In genomic region chr3:122929723-122930122, GRCm38 (mm10) we compare ENCODE assay signal across 37 mouse cellular contexts. TPM values are rescaled to one million over a fixed set of nuclear protein-coding genes. Genes with fewer than 3 reads are reported as not detected.
A peak's percentile ranks its signal among the peaks of the same experiment; 100 is the strongest.
DNase-seq lines count a peak whose midpoint lies in the region.
"Had no signal": no experiment of that assay in that cellular context is flagged by ENCODE, and none has a peak within 500 bp of the region (broad histone marks: within the 10 kb centered on the region; RNA-seq: fewer than 3 reads in every experiment).

No protein-coding gene starts in this region.

- peak; percentile 28 to 65 for DNase-seq in cerebellum, postnatal 25 days
- no peak for DNase-seq in cerebellum, postnatal 4 days (ENCODE audit: low spot score in 2 of 2)
- DNase-seq in layer of hippocampus, adult 18-20 months (ENCODE audit: low spot score in 2 of 2): peak; percentile 6 to 28
- no peak for DNase-seq in layer of hippocampus, postnatal 14 days (ENCODE audit: low spot score in 2 of 2)
- peak; percentile 43 for DNase-seq in right cerebral cortex, postnatal 25 days
- no peak for DNase-seq in right cerebral cortex, postnatal 10 days (ENCODE audit: low spot score in 2 of 2)
- peak; percentile 73 for DNase-seq in telencephalon, adult 2 months (ENCODE audit: low read depth, low spot score)
- no peak for DNase-seq in urinary bladder, adult 2 months (ENCODE audit: low spot score)
- DNase-seq: B cell, adult 2 months; gastrocnemius, postnatal 14 days; heart, adult 18-20 months; heart, postnatal 14 days; kidney, postnatal 4 days; liver; lung, postnatal 4 days; midbrain, embryonic 14.5 days; spleen, adult 18-20 months had no signal

RNA-seq across cellular contexts. Expression of gene 1810037I17Rik, which starts 5.7 kb away (rescaled TPM):
- 10 to 100 TPM; 53.2 to 59.6 TPM for total RNA-seq in layer of hippocampus, adult 18-20 months (2021)
- total RNA-seq in layer of hippocampus, postnatal 14 days (2021): 10 to 100 TPM; 51.0 to 52.6 TPM
- polyA plus RNA-seq in urinary bladder, adult 2 months (2012; rRNA removed): 73.1 and 86.1 TPM in 2 replicates

RNA-seq across cellular contexts. Expression of gene Gm10959, which starts 10.6 kb away (rescaled TPM):
- not detected for total RNA-seq in layer of hippocampus, adult 18-20 months (2021)
- not detected for total RNA-seq in layer of hippocampus, postnatal 14 days (2021)
- polyA plus RNA-seq in urinary bladder, adult 2 months (2012; rRNA removed): not detected in 2 replicates
- total RNA-seq: adrenal gland, adult 18-20 months; adrenal gland, postnatal 4 days; CH12.LX; common myeloid progenitor, adult 5-6 weeks; G1E; gastrocnemius, postnatal 14 days; heart, adult 18-20 months; heart, postnatal 14 days; layer of hippocampus, postnatal 10 days; megakaryocyte-erythroid progenitor cell, adult 5-6 weeks had no signal
- polyA plus RNA-seq: embryonic facial prominence, embryonic 11.5 days; forebrain, embryonic 10.5 days; forebrain, embryonic 16.5 days; G1E; heart, embryonic 13.5 days; hindbrain, embryonic 11.5 days; intestine, postnatal 0 days; kidney, embryonic 15.5 days; limb, embryonic 10.5 days; liver, embryonic 16.5 days; lung, embryonic 16.5 days; midbrain, embryonic 14.5 days; neural tube, embryonic 11.5 days; Patski; testis, adult 2 months had no signal

RNA-seq across cellular contexts. Expression of gene Fabp2, which starts 34.9 kb away (rescaled TPM):
- not detected for total RNA-seq in layer of hippocampus, adult 18-20 months (2021)
- total RNA-seq in layer of hippocampus, postnatal 14 days (2021): not detected
- 0.37 and 0.38 TPM in 2 replicates for polyA plus RNA-seq in urinary bladder, adult 2 months (2012; rRNA removed)
- total RNA-seq: adrenal gland, adult 18-20 months; CH12.LX; common myeloid progenitor, adult 5-6 weeks; G1E; gastrocnemius, postnatal 14 days; heart, adult 18-20 months; heart, postnatal 14 days; layer of hippocampus, postnatal 10 days; megakaryocyte-erythroid progenitor cell, adult 5-6 weeks had no signal
- polyA plus RNA-seq: embryonic facial prominence, embryonic 11.5 days; forebrain, embryonic 10.5 days; forebrain, embryonic 16.5 days; G1E; heart, embryonic 13.5 days; hindbrain, embryonic 11.5 days; limb, embryonic 10.5 days; midbrain, embryonic 14.5 days; neural tube, embryonic 11.5 days; Patski; testis, adult 2 months had no signal

RNA-seq across cellular contexts. Expression of gene Usp53, which starts 54.6 kb away (rescaled TPM):
- 10 to 100 TPM; 25.2 to 32.2 TPM for total RNA-seq in layer of hippocampus, adult 18-20 months (2021)
- 10 to 100 TPM; 23.7 to 26.0 TPM for total RNA-seq in layer of hippocampus, postnatal 14 days (2021)
- 5.9 and 8.0 TPM in 2 replicates for polyA plus RNA-seq in urinary bladder, adult 2 months (2012; rRNA removed)

Comparison
In these comparisons a context has a peak if more than half of its experiments do, and no peak if none do; other contexts are left out.
1. DNase-seq: peak in cerebellum, postnatal 25 days (2 of 2), layer of hippocampus, adult 18-20 months (2 of 2), right cerebral cortex, postnatal 25 days (single experiment) and telencephalon, adult 2 months (single experiment); none in cerebellum, postnatal 4 days (0 of 2), layer of hippocampus, postnatal 14 days (0 of 2), right cerebral cortex, postnatal 10 days (0 of 2) and urinary bladder, adult 2 months (single experiment).